Mouse (Mus musculus) MEL (cell line): ENCODE results near the gene Fam131c.

ENCODE experiments used
- BHLHE40 ChIP-seq: IDR thresholded peaks from 2 replicates; pipeline ENCODE4 v1.6.1; 2012; ENCODE audit warnings: low read depth, mild to moderate bottlenecking, inconsistent platforms, low read length, improper control_type of control experiment, borderline replicate concordance
- CTCF ChIP-seq, 3 experiments: IDR thresholded peaks in 2 of 3; conservative IDR thresholded peaks in 1 of 3; 2 replicates each; pipeline ENCODE4 v1.5.1; 2011 to 2012; ENCODE audit warnings: low read length in 3 of 3, low read depth in 2 of 3, mild to moderate bottlenecking in 2 of 3, improper control_type of control experiment in 1 of 3, inconsistent platforms in 1 of 3, mixed read lengths in 1 of 3, moderate library complexity in 1 of 3; ENCODE audit not compliant: control insufficient read depth in 1 of 3, insufficient read depth in 1 of 3, poor library complexity in 1 of 3, severe bottlenecking in 1 of 3
- E2F4 ChIP-seq: IDR thresholded peaks from 2 replicates; pipeline ENCODE4 v1.6.1; 2011; ENCODE audit warnings: low read depth, low read length, improper control_type of control experiment, borderline replicate concordance
- EP300 ChIP-seq, 2 experiments: IDR thresholded peaks; 2 replicates each; pipeline ENCODE4 v1.6.1; 2011; ENCODE audit warnings: improper control_type of control experiment in 2 of 2, low read length in 2 of 2, low read depth in 1 of 2, mild to moderate bottlenecking in 1 of 2
- GATA1 ChIP-seq: IDR thresholded peaks from 2 replicates; pipeline ENCODE4 v1.6.1; 2011; ENCODE audit warnings: low read depth, low read length, improper control_type of control experiment
- HCFC1 ChIP-seq: IDR thresholded peaks from 2 replicates; pipeline ENCODE4 v1.6.1; 2012; ENCODE audit warnings: low read depth, mild to moderate bottlenecking, inconsistent platforms, low read length, improper control_type of control experiment, moderate library complexity
- MAFK ChIP-seq: IDR thresholded peaks from 2 replicates; pipeline ENCODE4 v1.6.1; 2011; ENCODE audit warnings: low read depth, mild to moderate bottlenecking, low read length, improper control_type of control experiment, borderline replicate concordance
- MYC ChIP-seq: IDR thresholded peaks from 2 replicates; pipeline ENCODE4 v1.6.1; 2011; ENCODE audit warnings: low read depth, mild to moderate bottlenecking, low read length, improper control_type of control experiment, moderate library complexity
- NELFE ChIP-seq: IDR thresholded peaks from 2 replicates; pipeline ENCODE4 v1.6.1; 2011; ENCODE audit warnings: low read depth, low read length, improper control_type of control experiment
- POLR2A ChIP-seq, 2 experiments: IDR thresholded peaks; 2 replicates each; pipeline ENCODE4 v1.6.1; 2011 to 2012; ENCODE audit warnings: low read length in 2 of 2, mild to moderate bottlenecking in 2 of 2, control low read depth in 1 of 2, improper control_type of control experiment in 1 of 2, low read depth in 1 of 2, moderate library complexity in 1 of 2; ENCODE audit not compliant: control insufficient read depth in 1 of 2, insufficient read depth in 1 of 2, poor library complexity in 1 of 2
- SMC3 ChIP-seq: IDR thresholded peaks from 2 replicates; pipeline ENCODE4 v1.6.1; 2011; ENCODE audit warnings: low read depth, low read length, improper control_type of control experiment
- ZMIZ1 ChIP-seq: IDR thresholded peaks from 2 replicates; pipeline ENCODE4 v1.6.1; 2012; ENCODE audit warnings: low read depth, mild to moderate bottlenecking, inconsistent platforms, low read length, improper control_type of control experiment, moderate library complexity

- TF ChIP-seq POLR2A (IDR thresholded peaks at IDR 0.05; ENCODE audit: control insufficient read depth in 1 of 2, insufficient read depth in 1 of 2, low read depth in 1 of 2, low read length in 2 of 2, poor library complexity in 1 of 2) = no peak
- TF ChIP-seq GATA1 = no peak
- no peak for TF ChIP-seq CTCF (IDR thresholded peaks at IDR 0.05 in 2 of 3, conservative IDR thresholded peaks at IDR 0.05 in 1 of 3; ENCODE audit: control insufficient read depth in 1 of 3, insufficient read depth in 1 of 3, low read depth in 2 of 3, low read length in 3 of 3, poor library complexity in 1 of 3, severe bottlenecking in 1 of 3)
- TF ChIP-seq NELFE = no peak
- no peak for TF ChIP-seq BHLHE40
- TF ChIP-seq SMC3 = no peak
- TF ChIP-seq HCFC1 = no peak
- TF ChIP-seq EP300 (IDR thresholded peaks at IDR 0.05; ENCODE audit: low read depth in 1 of 2, low read length in 2 of 2) = no peak
- no peak for TF ChIP-seq MYC
- TF ChIP-seq MAFK = no peak
- no peak for TF ChIP-seq E2F4
- no peak for TF ChIP-seq ZMIZ1
Measured at GRCm38 (mm10) chr4:141335263-141335796, 32.7 kb upstream of the Fam131c start.
